Mouse (Mus musculus): ENCODE measurements around the gene Dcdc2a. TPM values are rescaled to one million over a fixed set of nuclear protein-coding genes. Genes with fewer than 3 reads are reported as not detected.

The Dcdc2a gene
- polyA plus RNA-seq (2015; fragmentation: Nextera tagmentation; extraction: Ambion mirVana): 1.9 and 2.1 TPM in 2 replicates

DNA sequence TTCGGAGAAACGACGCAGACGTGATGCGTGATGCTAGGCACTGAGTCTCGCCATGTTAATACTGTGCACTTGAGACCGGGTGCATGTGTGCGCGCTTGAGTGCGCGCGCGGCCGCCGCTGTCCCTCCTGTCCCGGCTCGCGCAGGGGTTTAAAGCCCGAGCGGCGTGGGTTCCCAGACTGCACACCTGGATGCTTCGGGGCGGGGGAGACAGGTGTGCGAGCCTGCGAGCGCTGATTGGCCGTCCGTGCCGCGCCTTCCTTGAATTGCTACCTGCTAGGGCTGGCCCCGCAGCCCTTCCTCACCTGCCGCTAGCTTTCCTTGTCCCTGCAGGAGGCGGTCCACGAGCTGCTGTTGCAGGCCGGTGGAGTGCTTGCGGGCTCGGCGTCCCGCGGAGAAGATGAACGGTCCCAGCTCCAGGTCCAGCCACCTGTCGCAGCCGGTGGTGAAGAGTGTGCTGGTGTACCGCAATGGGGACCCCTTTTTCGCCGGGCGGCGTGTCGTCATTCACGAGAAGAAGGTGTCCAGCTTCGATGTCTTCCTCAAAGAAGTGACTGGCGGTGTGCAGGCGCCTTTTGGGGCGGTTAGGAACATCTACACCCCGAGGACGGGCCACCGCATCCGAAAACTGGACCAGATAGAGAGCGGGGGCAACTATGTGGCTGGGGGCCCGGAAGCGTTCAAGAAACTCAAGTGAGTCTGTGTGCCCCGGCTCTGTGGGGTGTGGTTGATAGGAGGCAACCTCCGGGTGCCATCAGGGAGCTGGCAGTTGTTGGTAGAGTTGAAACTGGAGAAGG, at the start of gene Dcdc2a:
Dcdc2a (plus strand) TSS at position 132 of the 795 bp plus-strand sequence.
- no peaks in the 10 kb centered on the region for H3K36me3 ChIP-seq (ENCODE audit: poor library complexity, severe bottlenecking)
- WGBS: 3% methylated on average over 63 of the region's 63 CpGs
- no peaks in the 10 kb centered on the region for H3K9me3 ChIP-seq (replicated peaks)
- peaks cover 17% of the 10 kb centered on the region for H3K4me1 ChIP-seq
- peak within 1 kb of the TSS; percentile 57 for H3K9ac ChIP-seq
- peak; percentile 79 for ATAC-seq
- H3K27me3 ChIP-seq: peaks cover 28% of the 10 kb centered on the region
- H3K4me2 ChIP-seq: peak within 1 kb of the TSS; percentile 96
- peak within 1 kb of the TSS; percentile 56 for H3K4me3 ChIP-seq
- no peak within 1 kb of the TSS for H3K27ac ChIP-seq

DNA sequence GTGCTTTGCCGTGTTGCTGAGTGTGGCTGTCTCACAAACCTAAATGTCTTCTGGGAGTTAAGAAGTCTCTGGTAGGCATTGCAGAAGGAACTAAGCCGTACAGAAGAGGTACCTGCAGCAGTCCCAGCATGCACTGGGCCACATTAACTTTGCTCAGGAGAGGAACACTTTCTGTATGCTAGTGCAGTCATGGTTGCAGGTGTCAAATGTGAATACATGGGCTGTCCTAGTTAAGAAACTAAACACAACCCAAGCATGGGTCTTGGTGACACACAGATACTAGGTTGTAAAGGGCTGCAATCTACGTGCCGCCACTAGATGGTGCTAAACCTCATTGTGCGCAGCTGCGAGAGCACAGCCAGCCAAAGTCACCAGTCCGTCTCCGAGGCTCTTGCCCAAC, 48.7 kb upstream of the Dcdc2a start:
- ATAC-seq: 0 out of 2 replicates have a peak, but pooled peaks have one; percentile 21
- peaks cover 31% of the 10 kb centered on the region for H3K36me3 ChIP-seq (ENCODE audit: poor library complexity, severe bottlenecking)
- H3K27ac ChIP-seq: no peak overlapping the region
- H3K4me3 ChIP-seq: no peak overlapping the region
- no peaks in the 10 kb centered on the region for H3K4me1 ChIP-seq
- no peak overlapping the region for H3K9ac ChIP-seq
- no peak overlapping the region for H3K4me2 ChIP-seq
- no peaks in the 10 kb centered on the region for H3K27me3 ChIP-seq
- WGBS: 87% methylated on average over 8 of the region's 8 CpGs
- no peaks in the 10 kb centered on the region for H3K9me3 ChIP-seq (replicated peaks)

DNA sequence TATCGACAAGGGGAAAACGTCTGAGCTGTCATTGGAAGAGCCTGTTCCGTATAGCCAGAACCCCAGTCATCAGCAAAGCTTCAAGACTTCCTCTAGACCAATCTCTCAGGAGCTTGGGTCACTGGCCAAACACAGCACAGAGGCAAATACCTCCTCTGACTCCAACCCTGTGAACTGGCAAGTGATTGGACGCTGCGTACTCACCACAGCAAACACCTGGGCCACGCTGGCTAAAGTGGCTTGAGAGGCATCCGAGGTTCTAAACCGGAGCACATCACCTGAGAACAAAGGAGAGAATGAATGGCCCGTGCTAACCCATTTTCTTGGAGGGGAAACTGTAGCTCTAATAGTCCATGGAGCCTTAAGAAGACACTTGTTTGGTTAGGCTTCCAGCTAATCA, 37.5 kb upstream of the Dcdc2a start:
- H3K4me2 ChIP-seq: peak overlapping the region; percentile 76
- H3K9ac ChIP-seq: no peak overlapping the region
- H3K9me3 ChIP-seq (replicated peaks): no peaks in the 10 kb centered on the region
- peaks cover 24% of the 10 kb centered on the region for H3K4me1 ChIP-seq
- H3K4me3 ChIP-seq: no peak overlapping the region
- H3K27ac ChIP-seq: no peak overlapping the region
- ATAC-seq: no peak
- WGBS: 93% methylated on average over 9 of the region's 9 CpGs
- no peaks in the 10 kb centered on the region for H3K27me3 ChIP-seq
- H3K36me3 ChIP-seq (ENCODE audit: poor library complexity, severe bottlenecking): peaks cover 9% of the 10 kb centered on the region; the same call in 1 of the 2 replicates

DNA sequence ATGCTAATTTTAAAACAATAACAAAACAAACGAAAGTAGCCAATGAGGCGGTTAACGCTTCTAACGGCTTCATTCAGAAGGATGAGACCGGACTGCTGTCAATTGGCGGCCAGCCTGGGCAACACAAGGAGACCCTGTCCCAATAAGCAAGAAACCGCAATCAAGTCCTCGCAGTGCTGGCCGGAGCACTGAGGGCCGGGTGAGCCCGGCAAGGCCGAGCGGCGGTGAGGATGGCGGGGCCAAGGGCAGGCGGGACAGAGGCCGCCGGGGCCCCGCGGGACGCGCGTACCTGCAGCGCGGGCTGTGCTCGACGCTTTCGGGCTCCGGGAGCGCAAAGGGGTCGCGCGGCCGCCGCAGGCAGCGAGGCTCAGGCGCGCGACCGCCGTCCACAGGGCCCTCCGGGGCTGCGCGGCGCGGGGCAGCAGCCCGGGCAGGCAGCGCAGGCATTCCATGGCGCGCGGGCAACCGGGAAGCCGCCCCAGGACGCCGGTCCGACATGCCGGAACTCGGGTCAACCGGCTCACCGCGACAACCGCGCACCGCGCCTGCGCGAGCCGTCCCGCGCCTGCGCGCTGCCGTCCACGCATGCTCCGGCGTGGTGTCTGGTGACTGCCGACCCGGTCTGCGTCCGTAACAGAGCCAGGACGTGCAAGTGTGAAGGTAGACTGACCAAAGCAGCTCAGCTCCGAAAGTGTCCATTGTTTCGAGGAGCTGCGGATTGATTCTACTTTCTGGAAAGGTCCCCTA, 35.8 kb upstream of the Dcdc2a start, which contains the start of gene Mrs2:
Mrs2 (minus strand) TSS at position 587 of the 747 bp plus-strand sequence.
- H3K9me3 ChIP-seq (replicated peaks): no peaks in the 10 kb centered on the region
- H3K27ac ChIP-seq: peak within 1 kb of the TSS; percentile 60; the same call in 1 of the 2 replicates
- peaks cover 9% of the 10 kb centered on the region; the same call in 1 of the 2 replicates for H3K36me3 ChIP-seq (ENCODE audit: poor library complexity, severe bottlenecking)
- H3K4me2 ChIP-seq: peak within 1 kb of the TSS; percentile 76
- ATAC-seq: peak; percentile 96
- WGBS: under 1% methylated on average over 56 of the region's 84 CpGs
- H3K9ac ChIP-seq: peak within 1 kb of the TSS; percentile 87
- H3K27me3 ChIP-seq: no peaks in the 10 kb centered on the region
- peak within 1 kb of the TSS; percentile 81 for H3K4me3 ChIP-seq
- peaks cover 24% of the 10 kb centered on the region for H3K4me1 ChIP-seq

DNA sequence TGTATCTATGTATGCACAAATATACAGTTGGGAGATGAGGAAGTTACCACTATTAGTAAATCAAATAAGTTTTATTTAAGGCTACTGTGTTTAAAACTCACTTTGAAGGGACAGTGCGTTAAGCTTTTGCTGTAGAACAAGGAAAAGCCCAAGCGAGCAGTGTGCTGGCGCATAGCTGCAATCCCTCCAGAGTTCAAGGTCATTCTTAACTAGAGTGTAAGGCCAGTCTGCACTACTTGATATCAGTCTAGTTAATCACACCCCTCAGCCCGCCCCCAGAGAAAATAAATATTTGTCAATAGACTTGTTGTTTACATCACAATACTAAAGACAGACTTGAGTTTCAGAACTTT, 35.3 kb upstream of the Dcdc2a start:
- no peaks in the 10 kb centered on the region for H3K27me3 ChIP-seq
- peak overlapping the region; percentile 76 for H3K4me2 ChIP-seq
- peaks cover 24% of the 10 kb centered on the region for H3K4me1 ChIP-seq
- no peaks in the 10 kb centered on the region for H3K9me3 ChIP-seq (replicated peaks)
- peak overlapping the region; percentile 87 for H3K9ac ChIP-seq
- peak; percentile 39 for ATAC-seq
- H3K27ac ChIP-seq: no peak overlapping the region
- peaks cover 9% of the 10 kb centered on the region; the same call in 1 of the 2 replicates for H3K36me3 ChIP-seq (ENCODE audit: poor library complexity, severe bottlenecking)
- H3K4me3 ChIP-seq: peak overlapping the region; percentile 81
- 54% methylated on average over 4 of the region's 4 CpGs for WGBS

DNA sequence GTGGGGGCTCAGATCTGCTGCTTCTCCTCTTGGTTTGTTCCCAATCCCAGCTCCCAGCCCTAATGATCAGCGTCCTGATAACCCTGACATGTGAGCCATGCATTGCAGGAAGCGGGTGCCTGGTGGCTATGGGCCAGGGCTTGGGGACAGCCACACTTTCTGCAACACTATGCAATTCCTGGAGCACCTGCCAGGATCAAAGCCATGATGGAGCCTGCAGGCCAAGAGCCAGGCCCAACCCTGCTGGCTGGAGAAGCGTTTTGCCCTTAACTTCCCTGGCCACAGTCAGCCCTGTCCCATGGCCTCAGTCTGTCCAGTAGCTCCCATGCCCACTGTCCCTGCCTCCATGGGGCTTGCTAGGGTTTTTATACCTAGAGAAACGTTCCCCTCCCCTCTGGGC, 33.4 kb upstream of the Dcdc2a start:
- no peaks in the 10 kb centered on the region for H3K9me3 ChIP-seq (replicated peaks)
- peaks cover 24% of the 10 kb centered on the region for H3K4me1 ChIP-seq
- no peak for ATAC-seq
- H3K27me3 ChIP-seq: no peaks in the 10 kb centered on the region
- no peak overlapping the region for H3K4me2 ChIP-seq
- no peak overlapping the region for H3K9ac ChIP-seq
- WGBS: 73% methylated on average over 4 of the region's 4 CpGs
- peaks cover 9% of the 10 kb centered on the region; the same call in 1 of the 2 replicates for H3K36me3 ChIP-seq (ENCODE audit: poor library complexity, severe bottlenecking)
- H3K4me3 ChIP-seq: no peak overlapping the region
- H3K27ac ChIP-seq: no peak overlapping the region

DNA sequence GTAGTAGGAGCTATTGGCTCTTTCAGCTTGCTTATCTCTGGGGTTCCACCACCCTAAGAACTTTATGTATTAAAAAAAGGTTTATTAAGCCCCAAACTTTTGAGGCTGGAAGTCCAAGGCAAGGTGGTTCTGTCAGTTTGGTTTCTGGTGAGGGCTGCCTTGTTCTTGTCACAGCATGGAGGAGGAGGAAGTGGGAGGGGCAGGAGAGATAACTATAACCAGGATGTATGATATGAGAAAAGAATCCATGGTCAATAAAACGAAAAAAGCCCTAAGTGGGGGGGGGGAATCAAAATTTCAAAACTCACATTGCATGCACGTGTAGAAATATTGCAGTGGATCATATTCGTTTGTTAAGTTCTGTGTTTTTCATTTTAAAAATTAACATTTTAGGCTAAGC, 32.7 kb upstream of the Dcdc2a start:
- Histone ChIP-seq H3K4me2 (no peak overlapping the region), H3K27ac (no peak overlapping the region), H3K27me3 (no peaks in the 10 kb centered on the region), H3K9ac (no peak overlapping the region), H3K36me3 (ENCODE audit: poor library complexity, severe bottlenecking) (peaks cover 3% of the 10 kb centered on the region; the same call in 1 of the 2 replicates), H3K4me1 (peaks cover 17% of the 10 kb centered on the region), H3K4me3 (no peak overlapping the region), H3K9me3 (replicated peaks) (no peaks in the 10 kb centered on the region)
- WGBS: 79% methylated on average over 3 of the region's 3 CpGs
- no peak for ATAC-seq

DNA sequence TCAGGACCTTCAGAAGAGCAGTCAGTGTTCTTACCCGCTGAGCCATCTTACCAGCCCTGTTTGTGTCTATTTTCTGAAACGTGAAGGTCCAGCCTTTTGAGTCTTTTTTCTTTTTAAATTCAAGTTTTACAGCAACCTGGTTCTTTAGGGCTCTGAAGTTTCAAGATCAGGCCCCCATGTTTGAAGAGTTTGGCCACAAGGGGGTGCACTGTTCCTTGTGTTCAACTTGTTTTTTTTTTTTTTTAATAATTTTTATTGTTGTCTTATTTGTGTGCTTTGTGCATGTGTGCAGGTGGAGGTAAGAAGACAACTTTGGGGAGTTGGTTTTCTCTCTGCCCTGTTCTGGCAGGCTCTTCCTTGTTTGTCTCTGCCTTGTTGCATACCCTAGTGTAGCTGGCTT, 31.1 kb upstream of the Dcdc2a start:
- ATAC-seq: no peak
- H3K4me2 ChIP-seq: no peak overlapping the region
- H3K9ac ChIP-seq: no peak overlapping the region
- no peak overlapping the region for H3K27ac ChIP-seq
- peaks cover 3% of the 10 kb centered on the region; the same call in 1 of the 2 replicates for H3K4me1 ChIP-seq
- no peak overlapping the region for H3K4me3 ChIP-seq
- no peaks in the 10 kb centered on the region for H3K9me3 ChIP-seq (replicated peaks)
- H3K27me3 ChIP-seq: no peaks in the 10 kb centered on the region
- WGBS: 22% methylated on average over 2 of the region's 2 CpGs
- no peaks in the 10 kb centered on the region for H3K36me3 ChIP-seq (ENCODE audit: poor library complexity, severe bottlenecking)

DNA sequence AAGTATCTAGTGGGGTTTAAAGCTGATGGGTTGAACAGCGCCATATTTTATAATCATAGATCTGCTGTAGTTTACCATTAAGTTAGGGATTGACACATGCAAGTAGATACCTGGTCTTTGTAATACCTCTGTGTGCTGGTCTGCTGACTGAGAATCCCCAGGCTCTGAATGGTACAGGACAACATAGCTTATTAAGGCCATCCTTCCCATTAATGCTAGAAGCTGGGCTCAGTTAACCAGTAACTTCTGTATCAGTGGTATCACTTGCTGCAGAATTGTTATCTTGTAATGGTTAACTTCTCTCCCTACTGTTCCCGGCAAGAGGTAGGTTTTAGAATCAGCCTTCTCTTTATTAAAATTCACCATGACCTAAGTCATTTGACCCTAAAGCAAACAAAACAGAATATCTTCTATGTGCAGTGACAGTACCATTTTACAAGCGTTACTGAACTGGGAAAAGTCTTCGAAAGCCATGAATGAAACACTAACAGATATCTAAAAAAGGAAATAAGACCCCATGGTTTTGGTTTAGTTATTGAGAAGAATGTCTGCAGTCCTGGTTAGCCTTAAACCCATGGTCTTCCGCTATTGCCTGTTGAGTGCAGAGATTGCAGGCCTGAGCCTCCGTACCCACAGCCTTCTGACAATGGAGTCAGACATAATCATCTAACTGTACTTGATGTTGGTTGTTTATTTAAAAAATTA, 29.2 kb upstream of the Dcdc2a start:
- Histone ChIP-seq H3K9me3 (replicated peaks) (no peaks in the 10 kb centered on the region), H3K4me3 (no peak overlapping the region), H3K27ac (no peak overlapping the region), H3K27me3 (no peaks in the 10 kb centered on the region), H3K9ac (no peak overlapping the region), H3K36me3 (ENCODE audit: poor library complexity, severe bottlenecking) (no peaks in the 10 kb centered on the region), H3K4me2 (no peak overlapping the region), H3K4me1 (no peaks in the 10 kb centered on the region)
- no peak for ATAC-seq
- 92% methylated on average over 6 of the region's 6 CpGs for WGBS

DNA sequence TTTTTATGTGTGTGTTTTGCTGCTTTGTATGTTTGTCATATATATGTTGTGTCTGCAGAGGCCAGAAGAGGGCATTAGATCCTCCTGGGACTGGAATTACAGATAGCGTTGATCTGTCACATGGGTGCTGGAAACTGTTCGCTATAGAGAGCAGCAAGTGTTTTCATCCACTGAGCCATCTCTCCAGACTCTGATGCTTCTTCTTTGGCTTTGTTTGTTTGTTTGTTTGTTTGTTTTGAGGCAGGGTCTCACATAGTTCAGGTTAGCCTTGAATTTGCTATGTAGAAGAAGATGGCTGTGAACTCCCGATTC, 28.7 kb upstream of the Dcdc2a start:
- Histone ChIP-seq H3K4me3 (no peak overlapping the region), H3K27ac (no peak overlapping the region), H3K36me3 (ENCODE audit: poor library complexity, severe bottlenecking) (no peaks in the 10 kb centered on the region), H3K9ac (no peak overlapping the region), H3K4me1 (no peaks in the 10 kb centered on the region), H3K9me3 (replicated peaks) (no peaks in the 10 kb centered on the region), H3K4me2 (no peak overlapping the region), H3K27me3 (no peaks in the 10 kb centered on the region)
- no peak for ATAC-seq
- 71% methylated on average over 3 of the region's 3 CpGs for WGBS

DNA sequence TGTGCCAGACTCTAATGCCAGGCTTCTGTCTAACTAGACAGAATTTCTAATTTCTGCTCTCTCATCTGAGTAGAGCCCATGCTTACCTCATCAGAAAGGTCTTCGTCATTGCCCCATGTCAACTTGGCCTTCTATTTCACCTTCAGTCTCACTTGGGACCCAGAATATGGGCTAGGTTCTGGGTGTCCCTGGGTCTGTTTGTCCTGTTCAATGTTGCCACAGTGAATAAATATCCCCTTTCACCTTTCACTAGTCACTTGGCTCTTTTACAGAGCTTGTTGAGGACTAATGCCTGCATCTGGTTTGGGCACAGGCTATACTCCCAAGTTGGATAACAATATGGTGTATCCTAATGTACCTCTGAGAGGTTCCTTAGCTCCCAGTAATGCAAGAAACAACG, 16.3 kb upstream of the Dcdc2a start:
- 78% methylated on average over 2 of the region's 2 CpGs for WGBS
- Histone ChIP-seq H3K36me3 (ENCODE audit: poor library complexity, severe bottlenecking) (no peaks in the 10 kb centered on the region), H3K27me3 (no peaks in the 10 kb centered on the region), H3K4me3 (no peak overlapping the region), H3K4me1 (no peaks in the 10 kb centered on the region), H3K9me3 (replicated peaks) (no peaks in the 10 kb centered on the region), H3K4me2 (no peak overlapping the region), H3K9ac (no peak overlapping the region), H3K27ac (no peak overlapping the region)
- ATAC-seq: no peak

DNA sequence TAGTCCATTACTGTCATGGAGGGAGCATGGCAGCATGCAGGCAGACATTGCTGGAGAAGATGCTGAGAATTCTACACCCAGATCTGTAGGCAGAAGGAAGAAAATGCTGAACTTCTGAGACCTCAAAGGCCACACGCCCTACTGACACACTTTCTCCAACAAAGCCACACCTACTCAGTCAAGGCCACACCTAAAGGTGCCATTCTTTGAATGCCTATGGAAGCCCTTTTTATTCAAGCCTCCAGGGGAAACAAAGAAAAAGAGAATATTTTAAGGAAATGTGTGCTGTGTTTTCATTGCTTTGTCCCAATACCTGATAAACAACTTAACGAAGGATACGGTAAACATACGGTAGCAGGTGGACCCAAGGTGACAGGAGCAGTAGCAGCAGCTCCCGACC, 3.1 kb upstream of the Dcdc2a start:
- peaks cover 6% of the 10 kb centered on the region; the same call in 1 of the 2 replicates for H3K9me3 ChIP-seq (replicated peaks)
- WGBS: 89% methylated on average over 5 of the region's 5 CpGs

More for the DNA sequence above, 3.1 kb upstream of the Dcdc2a start:
- Histone ChIP-seq H3K4me3 (no peak overlapping the region), H3K4me2 (no peak overlapping the region), H3K27me3 (peaks cover 28% of the 10 kb centered on the region), H3K27ac (no peak overlapping the region), H3K36me3 (ENCODE audit: poor library complexity, severe bottlenecking) (no peaks in the 10 kb centered on the region), H3K4me1 (peaks cover 17% of the 10 kb centered on the region), H3K9ac (no peak overlapping the region)
- ATAC-seq: no peak
